Mouse (Mus musculus): ENCODE measurements around the gene Khdc4. TPM values are rescaled to one million over a fixed set of nuclear protein-coding genes. Genes with fewer than 3 reads are reported as not detected.

Khdc4 gene
- polyA plus RNA-seq, 1 experiment from 2014 or later, result 35.7 TPM

GRCm38 (mm10) chr3:88683814-88684213 lies 1.8 kb upstream of the Khdc4 start:
- H3K4me3 ChIP-seq (ENCODE audit: low read depth, low read length), result no peak overlapping the region
- H3K9me3 ChIP-seq (ENCODE audit: control insufficient read depth), result no peaks in the 10 kb centered on the region
- no peaks in the 10 kb centered on the region for H3K27me3 ChIP-seq (replicated peaks; ENCODE audit: control insufficient read depth, insufficient read depth, low read length)
- H3K27ac ChIP-seq (ENCODE audit: low read depth, low read length), result peak overlapping the region; percentile 72
- no peak overlapping the region for H3K9ac ChIP-seq (ENCODE audit: low read depth, low read length)
- no peaks in the 10 kb centered on the region for H3K36me3 ChIP-seq (ENCODE audit: control insufficient read depth, insufficient read depth)
- 48% methylated on average over 2 of the region's 2 CpGs for WGBS
- no peaks in the 10 kb centered on the region for H3K4me1 ChIP-seq (replicated peaks; ENCODE audit: control insufficient read depth, insufficient read depth, low read length)
- no peak for TF ChIP-seq CTCF (IDR thresholded peaks at IDR 0.05; ENCODE audit: low read depth)
- no peak overlapping the region for H3K4me2 ChIP-seq (replicated peaks; ENCODE audit: low read depth)
- ATAC-seq, result no peak

- H3K4me1 ChIP-seq (replicated peaks; ENCODE audit: control insufficient read depth, insufficient read depth, low read length), result no peaks in the 10 kb centered on the region
- peak overlapping the region; percentile 99 for H3K27ac ChIP-seq (ENCODE audit: low read depth, low read length)
- no peaks in the 10 kb centered on the region for H3K9me3 ChIP-seq (ENCODE audit: control insufficient read depth)
- 29% methylated on average over 7 of the region's 8 CpGs for WGBS
- peak overlapping the region; percentile 84 for H3K4me2 ChIP-seq (replicated peaks; ENCODE audit: low read depth)
- H3K4me3 ChIP-seq (ENCODE audit: low read depth, low read length), result peak overlapping the region; percentile 98
- peak; percentile 59 for ATAC-seq
- peak; percentile 34; the same call in 1 of the 2 replicates for TF ChIP-seq CTCF (IDR thresholded peaks at IDR 0.05; ENCODE audit: low read depth)
- peak overlapping the region; percentile 96; the same call in 1 of the 2 replicates for H3K9ac ChIP-seq (ENCODE audit: low read depth, low read length)
- H3K27me3 ChIP-seq (replicated peaks; ENCODE audit: control insufficient read depth, insufficient read depth, low read length), result no peaks in the 10 kb centered on the region
- H3K36me3 ChIP-seq (ENCODE audit: control insufficient read depth, insufficient read depth), result peaks cover 5% of the 10 kb centered on the region
Measured at GRCm38 (mm10) chr3:88684236-88684979, 1.2 kb upstream of the Khdc4 start.

GRCm38 (mm10) chr3:88685958-88686451 lies 402 bp downstream of the Khdc4 start:
- Histone ChIP-seq H3K4me1 (replicated peaks; ENCODE audit: control insufficient read depth, insufficient read depth, low read length) (no peaks in the 10 kb centered on the region), H3K9ac (ENCODE audit: low read depth, low read length) (peak overlapping the region; percentile 96), H3K36me3 (ENCODE audit: control insufficient read depth, insufficient read depth) (peaks cover 21% of the 10 kb centered on the region), H3K4me2 (replicated peaks; ENCODE audit: low read depth) (peak overlapping the region; percentile 84), H3K9me3 (ENCODE audit: control insufficient read depth) (no peaks in the 10 kb centered on the region), H3K27me3 (replicated peaks; ENCODE audit: control insufficient read depth, insufficient read depth, low read length) (no peaks in the 10 kb centered on the region), H3K4me3 (ENCODE audit: low read depth, low read length) (peak overlapping the region; percentile 98), H3K27ac (ENCODE audit: low read depth, low read length) (peak overlapping the region; percentile 99)
- peak; percentile 59 for ATAC-seq
- peak; percentile 58 for TF ChIP-seq CTCF (IDR thresholded peaks at IDR 0.05; ENCODE audit: low read depth)
- under 1% methylated on average over 44 of the region's 45 CpGs for WGBS

GRCm38 (mm10) chr3:88686734-88687611 lies 1.4 kb downstream of the Khdc4 start:
- Histone ChIP-seq H3K27me3 (replicated peaks; ENCODE audit: control insufficient read depth, insufficient read depth, low read length) (no peaks in the 10 kb centered on the region), H3K27ac (ENCODE audit: low read depth, low read length) (0 out of 2 replicates have a peak overlapping the region, but pooled peaks have one; percentile 21), H3K9me3 (ENCODE audit: control insufficient read depth) (no peaks in the 10 kb centered on the region), H3K9ac (ENCODE audit: low read depth, low read length) (peak overlapping the region; percentile 96), H3K36me3 (ENCODE audit: control insufficient read depth, insufficient read depth) (peaks cover 31% of the 10 kb centered on the region), H3K4me2 (replicated peaks; ENCODE audit: low read depth) (peak overlapping the region; percentile 84), H3K4me3 (ENCODE audit: low read depth, low read length) (peak overlapping the region; percentile 98), H3K4me1 (replicated peaks; ENCODE audit: control insufficient read depth, insufficient read depth, low read length) (no peaks in the 10 kb centered on the region)
- no peak for ATAC-seq
- TF ChIP-seq CTCF (IDR thresholded peaks at IDR 0.05; ENCODE audit: low read depth), result no peak
- WGBS, result 8% methylated on average over 13 of the region's 13 CpGs

GRCm38 (mm10) chr3:88689079-88689478 lies 3.5 kb downstream of the Khdc4 start:
- no peaks in the 10 kb centered on the region for H3K27me3 ChIP-seq (replicated peaks; ENCODE audit: control insufficient read depth, insufficient read depth, low read length)
- no peak overlapping the region for H3K9ac ChIP-seq (ENCODE audit: low read depth, low read length)
- H3K27ac ChIP-seq (ENCODE audit: low read depth, low read length), result no peak overlapping the region
- no peaks in the 10 kb centered on the region for H3K4me1 ChIP-seq (replicated peaks; ENCODE audit: control insufficient read depth, insufficient read depth, low read length)
- H3K4me3 ChIP-seq (ENCODE audit: low read depth, low read length), result no peak overlapping the region
- peaks cover 51% of the 10 kb centered on the region for H3K36me3 ChIP-seq (ENCODE audit: control insufficient read depth, insufficient read depth)
- no peak for TF ChIP-seq CTCF (IDR thresholded peaks at IDR 0.05; ENCODE audit: low read depth)
- WGBS, result 82% methylated on average over 5 of the region's 5 CpGs
- no peak for ATAC-seq
- H3K9me3 ChIP-seq (ENCODE audit: control insufficient read depth), result no peaks in the 10 kb centered on the region
- no peak overlapping the region for H3K4me2 ChIP-seq (replicated peaks; ENCODE audit: low read depth)

GRCm38 (mm10) chr3:88695545-88695944 lies 9.9 kb downstream of the Khdc4 start:
- Histone ChIP-seq H3K27ac (ENCODE audit: low read depth, low read length) (no peak overlapping the region), H3K4me1 (replicated peaks; ENCODE audit: control insufficient read depth, insufficient read depth, low read length) (no peaks in the 10 kb centered on the region), H3K4me3 (ENCODE audit: low read depth, low read length) (no peak overlapping the region), H3K36me3 (ENCODE audit: control insufficient read depth, insufficient read depth) (peaks cover 99% of the 10 kb centered on the region), H3K9me3 (ENCODE audit: control insufficient read depth) (no peaks in the 10 kb centered on the region), H3K9ac (ENCODE audit: low read depth, low read length) (no peak overlapping the region), H3K27me3 (replicated peaks; ENCODE audit: control insufficient read depth, insufficient read depth, low read length) (no peaks in the 10 kb centered on the region), H3K4me2 (replicated peaks; ENCODE audit: low read depth) (no peak overlapping the region)
- ATAC-seq, result no peak
- peak; percentile 50 for TF ChIP-seq CTCF (IDR thresholded peaks at IDR 0.05; ENCODE audit: low read depth)

Measured in intestine, postnatal 0 days (tissue).